Mouse (Mus musculus): ENCODE data around the gene Polr1a.

DNA sequence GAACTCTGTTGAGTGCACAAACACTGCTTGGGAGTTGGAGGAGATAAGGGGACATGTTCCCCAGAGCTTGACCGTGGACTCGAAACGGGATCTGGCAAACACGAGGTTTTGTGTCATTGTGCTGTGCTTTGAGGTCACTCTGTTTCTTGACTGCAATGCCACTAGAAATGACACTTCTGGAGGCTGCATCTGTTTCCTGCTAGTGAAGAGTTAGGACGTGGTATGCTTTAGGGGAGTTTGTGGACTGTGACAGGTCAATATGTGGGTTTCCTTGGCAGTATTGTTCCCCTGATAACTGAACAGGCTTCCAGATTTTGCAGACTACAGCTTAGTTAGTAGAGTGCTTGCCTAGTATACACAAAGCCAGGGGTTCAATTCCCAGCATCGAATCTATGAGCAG, 120.8 kb downstream of the Polr1a start:
- TF ChIP-seq CTCF (IDR thresholded peaks at IDR 0.05; ENCODE audit: control insufficient read depth, insufficient read depth, insufficient read length), result no peak
- no peak for TF ChIP-seq MYOD1 (IDR thresholded peaks at IDR 0.05; ENCODE audit: control insufficient read depth, insufficient read length, low read depth)
- TF ChIP-seq USF1 (IDR thresholded peaks at IDR 0.05; ENCODE audit: low read depth), result no peak
- no peak for TF ChIP-seq CEBPB (IDR thresholded peaks at IDR 0.05; ENCODE audit: low read depth)
- no peak for TF ChIP-seq MAX (IDR thresholded peaks at IDR 0.05)
- no peak for TF ChIP-seq MYOG (IDR thresholded peaks at IDR 0.05; ENCODE audit: control insufficient read depth, extremely low read depth, insufficient read length)
